Mouse (Mus musculus) stomach, embryonic 15.5 days (tissue): ENCODE measurements at regions not wholly inside any gene's neighbourhood (a gene's known extent, or its start where the extent isn't known, plus 50 kb on each side); places are given as distances from the start of the nearest gene placed in this dataset.

Source experiments
- ATAC-seq: fragments of 200-750 bp; cut with Nextera tagmentation; 2 replicates; pipeline ENCODE4 v1.8.0; 2017; ENCODE audit warnings: low read depth, moderate number of reproducible peaks, moderate TSS enrichment; ENCODE audit not compliant: insufficient read depth, low FRiP score
- H3K27ac ChIP-seq: fragments of 300-500 bp; sonication (generic); 2 replicates; pipeline ENCODE4 v1.5.1; 2015; ENCODE audit warnings: mild to moderate bottlenecking, inconsistent platforms
- H3K27me3 ChIP-seq: fragments of 300-500 bp; sonication (generic); replicated peaks from 2 replicates; pipeline ENCODE4 v1.6.1; 2015; ENCODE audit warnings: inconsistent platforms
- H3K36me3 ChIP-seq: fragments of 300-500 bp; sonication (generic); 2 replicates; pipeline ENCODE4 v1.6.1; 2015; ENCODE audit warnings: inconsistent platforms
- H3K4me1 ChIP-seq: fragments of 300-500 bp; sonication (generic); 2 replicates; pipeline ENCODE4 v1.6.1; 2015; ENCODE audit warnings: inconsistent platforms
- H3K4me2 ChIP-seq: fragments of 300-500 bp; sonication (generic); 2 replicates; pipeline ENCODE4 v1.6.1; 2015; ENCODE audit warnings: mild to moderate bottlenecking, inconsistent platforms
- H3K4me3 ChIP-seq: fragments of 300-500 bp; sonication (generic); replicated peaks from 2 replicates; pipeline ENCODE4 v1.5.1; 2015; ENCODE audit warnings: inconsistent platforms
- H3K9ac ChIP-seq: fragments of 300-500 bp; sonication (generic); 2 replicates; pipeline ENCODE4 v1.6.1; 2015; ENCODE audit warnings: inconsistent platforms
- H3K9me3 ChIP-seq: fragments of 300-500 bp; sonication (generic); 2 replicates; pipeline ENCODE4 v1.6.1; 2016; ENCODE audit warnings: inconsistent platforms
- WGBS: fragments of 180-500 bp; shearing (Covaris S2); methylation state at CpG from one replicate; pipeline ENCODE4 v1.1.7; 2015; 5-methylcytosine and 5-hydroxymethylcytosine counted together

DNA sequence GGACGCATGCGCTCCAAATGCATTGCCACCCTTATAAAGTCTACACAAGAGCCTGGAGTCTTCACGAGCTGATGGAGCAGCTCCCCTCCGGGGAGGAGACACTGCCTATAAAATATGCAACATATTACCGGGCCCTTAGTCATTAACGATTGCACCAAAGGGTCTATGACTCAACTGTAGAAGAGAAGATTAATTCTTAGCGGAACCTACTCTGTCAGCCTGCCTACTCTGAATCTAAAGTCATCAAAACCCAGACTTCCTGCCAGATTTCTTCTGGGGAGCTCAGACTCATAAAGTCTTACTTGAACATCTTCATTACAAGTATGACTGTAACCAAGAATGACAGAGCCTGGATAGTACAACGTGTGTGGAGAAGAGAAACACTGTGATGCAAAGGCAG is 237.2 kb upstream of the 1700056E22Rik start:
- ATAC-seq = no peak
- no peak overlapping the region for H3K4me3 ChIP-seq
- no peaks in the 10 kb centered on the region; the same call in 1 of the 2 replicates for H3K27me3 ChIP-seq
- H3K9ac ChIP-seq = no peak overlapping the region
- 86% methylated on average over 8 of the region's 8 CpGs for WGBS
- H3K4me1 ChIP-seq = no peaks in the 10 kb centered on the region
- no peaks in the 10 kb centered on the region for H3K9me3 ChIP-seq
- H3K36me3 ChIP-seq = no peaks in the 10 kb centered on the region
- no peak overlapping the region for H3K27ac ChIP-seq
- H3K4me2 ChIP-seq = no peak overlapping the region

DNA sequence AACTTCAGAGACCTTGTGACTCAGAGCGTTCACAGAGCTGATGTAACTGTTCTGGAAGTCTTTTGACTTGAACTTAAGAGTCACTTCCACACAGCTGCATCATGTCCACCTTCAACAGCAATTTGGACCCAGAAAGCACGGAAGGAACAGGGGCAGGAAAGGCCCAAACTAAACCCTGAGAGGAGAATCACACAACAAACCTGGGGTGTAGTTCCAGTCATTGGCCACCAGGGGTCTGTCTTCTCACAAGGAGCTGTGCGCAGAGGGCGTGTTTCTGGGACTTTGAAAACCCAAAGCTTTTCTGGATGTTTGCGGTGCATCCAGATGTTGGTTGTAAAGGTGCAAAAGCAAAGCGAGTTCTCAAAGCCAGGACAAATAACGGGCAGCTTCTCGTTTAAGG is 231.9 kb upstream of the 1700056E22Rik start:
- H3K4me1 ChIP-seq = no peaks in the 10 kb centered on the region
- WGBS = 8% methylated on average over 8 of the region's 8 CpGs
- no peaks in the 10 kb centered on the region; the same call in 1 of the 2 replicates for H3K27me3 ChIP-seq
- no peak overlapping the region for H3K9ac ChIP-seq
- H3K4me2 ChIP-seq = no peak overlapping the region
- no peak overlapping the region for H3K27ac ChIP-seq
- ATAC-seq = peak; percentile 50; the same call in 1 of the 2 replicates
- H3K4me3 ChIP-seq = no peak overlapping the region
- no peaks in the 10 kb centered on the region; the same call in 1 of the 2 replicates for H3K9me3 ChIP-seq
- no peaks in the 10 kb centered on the region for H3K36me3 ChIP-seq

DNA sequence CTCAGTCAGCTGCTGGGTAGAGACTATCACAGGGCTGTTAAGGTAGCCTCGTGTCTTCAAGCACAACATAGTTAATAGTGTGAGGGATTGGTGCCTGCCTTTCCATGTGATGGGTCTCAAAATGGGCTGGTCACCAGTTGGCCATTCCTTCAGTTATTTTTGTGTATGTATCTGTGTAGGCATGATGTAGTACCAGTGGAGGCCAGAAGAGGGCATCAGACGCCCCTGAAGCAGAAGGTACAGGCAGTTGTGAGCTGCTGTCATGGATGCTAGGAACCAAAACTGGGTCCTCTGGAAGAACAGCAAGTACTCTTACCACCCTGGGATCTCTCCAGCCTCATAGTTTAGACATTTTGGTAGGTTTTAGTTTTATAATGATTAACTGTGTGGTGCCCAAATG is 228.9 kb upstream of the 1700056E22Rik start:
- 60% methylated on average over 2 of the region's 2 CpGs for WGBS
- no peak for ATAC-seq

DNA sequence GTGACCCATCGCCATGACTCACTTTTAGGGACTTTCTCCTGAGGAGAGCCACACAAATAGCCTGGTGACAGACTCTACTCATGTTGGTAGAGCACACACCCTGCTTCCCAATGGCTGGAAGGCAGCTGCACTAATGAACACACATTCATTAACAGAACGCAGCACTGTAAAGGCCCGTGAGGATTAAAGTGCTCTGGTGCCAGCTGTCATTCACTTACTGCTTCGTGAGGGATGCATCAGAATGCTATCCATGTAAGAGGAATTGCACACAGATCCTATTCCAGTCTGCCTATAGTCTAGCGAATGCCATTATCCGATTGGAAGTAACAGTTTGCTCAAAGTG is 227.3 kb upstream of the 1700056E22Rik start:
- no peak overlapping the region for H3K9ac ChIP-seq
- H3K4me2 ChIP-seq = no peak overlapping the region
- 76% methylated on average over 6 of the region's 6 CpGs for WGBS
- no peak for ATAC-seq
- H3K27ac ChIP-seq = no peak overlapping the region
- H3K27me3 ChIP-seq = no peaks in the 10 kb centered on the region
- H3K9me3 ChIP-seq = no peaks in the 10 kb centered on the region; the same call in 1 of the 2 replicates
- no peaks in the 10 kb centered on the region for H3K36me3 ChIP-seq
- H3K4me3 ChIP-seq = no peak overlapping the region
- H3K4me1 ChIP-seq = no peaks in the 10 kb centered on the region

More for the DNA sequence above, 228.9 kb upstream of the 1700056E22Rik start:
- Histone ChIP-seq H3K4me1 (no peaks in the 10 kb centered on the region), H3K4me3 (no peak overlapping the region), H3K27me3 (no peaks in the 10 kb centered on the region; the same call in 1 of the 2 replicates), H3K36me3 (no peaks in the 10 kb centered on the region), H3K9ac (no peak overlapping the region), H3K4me2 (no peak overlapping the region), H3K9me3 (no peaks in the 10 kb centered on the region; the same call in 1 of the 2 replicates), H3K27ac (no peak overlapping the region)

DNA sequence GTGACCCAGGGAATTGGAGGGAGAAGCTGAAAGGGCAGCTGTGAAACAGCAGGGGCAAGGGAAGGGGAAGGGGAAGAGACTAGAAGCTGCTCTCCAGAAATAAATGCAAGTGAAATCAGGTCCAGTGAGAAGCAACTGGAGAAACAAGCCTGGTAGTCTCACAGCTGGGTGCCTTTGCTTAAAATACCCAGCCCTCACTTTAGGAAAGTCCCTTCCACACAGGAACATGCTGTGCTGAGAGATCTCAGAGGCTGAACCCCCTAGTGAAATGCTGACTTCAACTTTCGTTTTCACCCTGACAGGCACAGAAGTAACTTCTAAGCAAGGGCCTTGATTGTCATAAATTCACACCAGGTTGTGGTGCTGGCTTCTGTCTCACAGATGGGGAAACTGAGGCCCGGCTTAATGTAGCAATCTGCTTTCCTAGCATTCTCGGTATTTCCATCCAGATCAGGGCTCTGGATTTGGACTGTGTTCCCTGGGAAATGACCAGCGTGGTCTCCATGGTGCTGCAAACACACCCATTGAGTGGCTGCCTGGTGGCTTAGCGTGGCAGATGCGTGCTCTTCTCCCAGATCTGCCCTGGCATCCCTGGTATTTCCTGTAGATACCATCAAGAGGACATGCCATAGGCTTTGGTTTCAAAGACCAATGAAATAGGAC is 226.8 kb upstream of the 1700056E22Rik start:
- Histone ChIP-seq H3K9me3 (no peaks in the 10 kb centered on the region; the same call in 1 of the 2 replicates), H3K27me3 (no peaks in the 10 kb centered on the region), H3K4me1 (peaks cover 2% of the 10 kb centered on the region; the same call in 1 of the 2 replicates), H3K36me3 (no peaks in the 10 kb centered on the region), H3K4me2 (no peak overlapping the region), H3K27ac (no peak overlapping the region), H3K9ac (no peak overlapping the region), H3K4me3 (no peak overlapping the region)
- no peak for ATAC-seq
- WGBS = 82% methylated on average over 6 of the region's 6 CpGs

DNA sequence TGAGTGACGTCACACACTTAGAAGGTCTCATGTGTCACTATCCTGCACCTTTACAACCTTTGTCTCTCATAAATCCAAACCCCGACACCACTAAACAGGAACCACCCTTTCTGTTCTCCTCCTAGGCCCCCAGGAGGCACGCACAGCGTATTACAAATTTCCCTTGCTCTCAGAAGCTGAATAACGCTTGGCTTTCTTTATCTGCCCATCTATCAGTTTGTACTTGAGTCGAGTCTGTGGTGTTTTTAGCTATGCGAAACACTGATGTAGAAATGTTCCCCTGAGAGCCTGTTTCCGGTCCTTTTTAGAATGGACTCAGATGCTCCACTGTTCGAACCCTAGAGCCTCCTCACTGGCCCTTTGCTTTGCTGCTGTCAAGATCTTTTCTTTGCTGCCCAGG is 225.8 kb upstream of the 1700056E22Rik start:
- H3K4me2 ChIP-seq = no peak overlapping the region
- no peak for ATAC-seq
- 79% methylated on average over 9 of the region's 9 CpGs for WGBS

DNA sequence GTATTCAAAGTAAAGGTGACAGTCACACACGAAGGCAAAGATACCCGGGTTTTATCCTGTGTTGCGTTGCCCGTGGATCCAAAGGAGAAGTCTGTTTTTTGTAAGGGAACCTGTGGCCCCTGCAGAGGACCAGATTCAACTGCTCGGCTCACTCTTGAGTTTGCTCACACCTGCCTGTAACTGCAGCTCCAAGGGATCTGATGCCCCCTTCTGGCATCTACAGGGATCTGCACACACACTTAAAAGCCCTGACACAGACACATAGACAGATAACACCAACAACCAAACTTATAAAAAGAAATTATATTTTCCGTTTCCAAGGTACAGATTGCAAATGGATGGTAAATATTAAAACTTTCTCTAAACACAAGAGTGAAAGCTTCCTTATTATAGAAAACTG is 223.3 kb upstream of the 1700056E22Rik start:
- Histone ChIP-seq H3K9ac (no peak overlapping the region), H3K9me3 (no peaks in the 10 kb centered on the region), H3K36me3 (no peaks in the 10 kb centered on the region), H3K4me3 (no peak overlapping the region), H3K27me3 (no peaks in the 10 kb centered on the region), H3K27ac (no peak overlapping the region), H3K4me2 (no peak overlapping the region), H3K4me1 (peaks cover 2% of the 10 kb centered on the region; the same call in 1 of the 2 replicates)
- ATAC-seq = no peak
- WGBS = 88% methylated on average over 6 of the region's 6 CpGs

More for the DNA sequence above, 225.8 kb upstream of the 1700056E22Rik start:
- H3K4me1 ChIP-seq = peaks cover 2% of the 10 kb centered on the region; the same call in 1 of the 2 replicates
- no peak overlapping the region for H3K4me3 ChIP-seq
- no peaks in the 10 kb centered on the region for H3K27me3 ChIP-seq
- H3K36me3 ChIP-seq = no peaks in the 10 kb centered on the region
- no peaks in the 10 kb centered on the region; the same call in 1 of the 2 replicates for H3K9me3 ChIP-seq
- H3K9ac ChIP-seq = no peak overlapping the region
- no peak overlapping the region for H3K27ac ChIP-seq

DNA sequence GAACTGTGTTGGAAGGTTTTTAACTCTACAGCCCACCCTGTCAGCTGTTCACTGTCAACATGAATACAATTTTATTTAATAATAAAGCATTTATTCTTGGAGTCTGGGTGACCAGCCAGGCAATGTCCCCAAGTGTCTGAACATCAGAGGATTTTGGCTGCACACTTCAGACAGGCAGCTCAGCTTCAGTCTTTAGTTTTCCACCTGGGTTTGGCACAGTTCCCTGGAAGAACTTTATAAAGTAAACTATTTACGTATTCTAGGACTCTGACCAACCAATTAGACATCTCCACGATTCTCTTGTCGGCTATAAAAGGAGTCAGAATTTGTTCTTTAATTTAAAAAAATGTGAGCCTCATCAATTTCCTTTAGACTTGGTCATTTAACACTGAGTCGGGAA is 220.8 kb upstream of the 1700056E22Rik start:
- no peaks in the 10 kb centered on the region for H3K27me3 ChIP-seq
- WGBS = 43% methylated on average over 4 of the region's 4 CpGs
- no peaks in the 10 kb centered on the region for H3K9me3 ChIP-seq
- no peak; the same call in 1 of the 2 replicates for ATAC-seq
- H3K36me3 ChIP-seq = no peaks in the 10 kb centered on the region
- peaks cover 2% of the 10 kb centered on the region; the same call in 1 of the 2 replicates for H3K4me1 ChIP-seq
- H3K27ac ChIP-seq = no peak overlapping the region
- H3K9ac ChIP-seq = no peak overlapping the region
- H3K4me2 ChIP-seq = no peak overlapping the region
- no peak overlapping the region for H3K4me3 ChIP-seq

DNA sequence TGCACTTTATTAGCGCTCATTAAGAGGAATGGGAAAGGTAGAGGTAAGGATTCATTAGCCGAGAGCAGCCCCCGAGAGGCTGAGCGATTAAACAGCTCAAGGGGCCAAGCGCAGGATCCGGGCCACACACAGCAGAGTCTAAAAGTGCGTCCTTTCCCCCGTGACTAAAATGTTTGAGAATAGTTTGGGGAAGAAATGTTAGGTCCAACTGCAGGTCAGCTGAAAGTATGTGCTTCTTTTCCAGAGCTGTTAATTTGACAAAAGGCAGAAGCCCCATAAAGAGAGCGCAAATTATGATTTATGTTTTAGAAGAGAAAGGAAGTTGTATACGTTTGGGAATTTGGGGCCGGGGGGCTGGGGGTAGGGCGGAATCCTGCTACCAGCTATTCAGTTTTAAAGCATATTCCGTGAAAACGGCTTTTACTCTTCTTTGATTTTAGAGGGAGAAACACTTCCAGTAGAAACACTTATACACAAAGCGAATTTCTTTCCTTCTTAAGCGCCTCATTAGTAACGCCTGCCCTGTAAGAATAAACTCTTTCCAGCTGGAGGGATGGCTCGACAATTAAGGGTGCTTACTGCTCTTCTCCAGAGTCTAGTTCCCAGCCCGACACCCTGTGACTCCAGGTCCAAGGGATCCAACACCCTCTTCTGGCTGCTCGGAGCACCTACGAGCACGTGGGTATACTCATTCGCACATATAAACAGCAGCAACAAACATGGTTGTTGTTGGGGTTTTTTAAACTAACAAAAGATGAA is 210.8 kb upstream of the 1700056E22Rik start:
- ATAC-seq = peak; percentile 58; the same call in 1 of the 2 replicates
- Histone ChIP-seq H3K27me3 (no peaks in the 10 kb centered on the region), H3K27ac (peak overlapping the region; percentile 77), H3K9me3 (no peaks in the 10 kb centered on the region), H3K9ac (no peak overlapping the region), H3K36me3 (no peaks in the 10 kb centered on the region), H3K4me2 (peak overlapping the region; percentile 41), H3K4me3 (peak overlapping the region; percentile 9), H3K4me1 (0 out of 2 replicates have a peak, but pooled peaks cover 5% of the 10 kb centered on the region)
- WGBS = 46% methylated on average over 23 of the region's 23 CpGs

DNA sequence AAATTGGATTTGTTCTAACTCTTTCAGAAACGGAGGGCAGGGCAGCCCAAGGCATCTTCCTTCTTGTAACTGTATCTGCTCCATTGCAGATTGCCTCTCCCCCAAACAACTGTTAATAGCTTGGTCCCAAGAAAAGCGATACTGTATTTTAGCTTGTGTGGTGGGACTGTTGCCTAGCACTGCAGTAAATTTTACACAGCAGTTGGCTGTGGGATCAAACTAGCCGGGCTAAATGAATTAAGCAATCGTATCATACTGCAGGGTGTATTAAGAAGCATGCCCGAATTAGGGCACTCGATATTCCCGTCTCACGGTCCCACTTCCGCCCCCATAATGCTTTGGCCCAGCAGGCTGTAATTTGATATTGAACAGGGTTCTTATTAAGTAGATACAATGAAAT is 210.2 kb upstream of the 1700056E22Rik start:
- Histone ChIP-seq H3K4me2 (peak overlapping the region; percentile 41), H3K27ac (peak overlapping the region; percentile 77), H3K4me3 (peak overlapping the region; percentile 9), H3K9ac (no peak overlapping the region), H3K36me3 (no peaks in the 10 kb centered on the region), H3K9me3 (no peaks in the 10 kb centered on the region), H3K27me3 (no peaks in the 10 kb centered on the region), H3K4me1 (0 out of 2 replicates have a peak, but pooled peaks cover 5% of the 10 kb centered on the region)
- ATAC-seq = no peak; the same call in 1 of the 2 replicates
- 44% methylated on average over 9 of the region's 9 CpGs for WGBS

DNA sequence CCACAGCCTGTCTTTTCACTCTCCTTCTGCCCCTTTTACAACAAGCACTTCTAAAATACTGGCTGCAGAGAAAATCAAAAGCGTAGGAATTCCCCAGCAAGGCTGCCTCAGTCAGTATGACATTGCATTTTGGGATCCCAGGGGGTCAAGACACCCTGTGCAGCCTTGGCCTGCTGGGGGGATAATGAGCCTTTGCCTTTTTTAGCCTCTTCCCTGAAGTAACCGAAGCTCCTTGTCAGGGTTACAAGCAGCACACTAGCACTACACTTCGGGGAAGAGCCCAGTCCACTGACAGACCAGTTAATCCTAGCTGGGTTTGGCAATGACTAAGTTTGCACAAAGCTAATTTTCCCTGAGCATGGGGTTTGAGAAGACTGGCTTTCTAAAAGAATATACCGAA is 207.7 kb upstream of the 1700056E22Rik start:
- Histone ChIP-seq H3K4me3 (no peak overlapping the region), H3K4me1 (0 out of 2 replicates have a peak, but pooled peaks cover 5% of the 10 kb centered on the region), H3K9ac (no peak overlapping the region), H3K36me3 (no peaks in the 10 kb centered on the region), H3K4me2 (no peak overlapping the region), H3K27me3 (no peaks in the 10 kb centered on the region), H3K9me3 (no peaks in the 10 kb centered on the region), H3K27ac (no peak overlapping the region)
- WGBS = 70% methylated on average over 4 of the region's 4 CpGs
- ATAC-seq = no peak
